Mouse (Mus musculus) heart, embryonic 15.5 days (tissue): Measurements from ENCODE around the gene Pde6b. TPM values are rescaled to one million over a fixed set of nuclear protein-coding genes. Genes with fewer than 3 reads are reported as not detected.

Experiments
- ATAC-seq: fragments of 200-750 bp; cut with Nextera tagmentation; replicated peaks from 2 replicates; pipeline ENCODE4 v1.8.0; 2017; ENCODE audit warnings: low read depth, moderate TSS enrichment; ENCODE audit not compliant: insufficient number of reproducible peaks, insufficient read depth, low FRiP score
- H3K27ac ChIP-seq: fragments of 300-500 bp; sonication (generic); 2 replicates; pipeline ENCODE4 v1.5.1; 2015; ENCODE audit warnings: mild to moderate bottlenecking, inconsistent platforms
- H3K27me3 ChIP-seq: fragments of 300-500 bp; sonication (generic); 2 replicates; pipeline ENCODE4 v1.6.1; 2015; ENCODE audit warnings: inconsistent platforms
- H3K36me3 ChIP-seq: fragments of 300-500 bp; sonication (generic); 2 replicates; pipeline ENCODE4 v1.6.1; 2015; ENCODE audit warnings: mild to moderate bottlenecking, inconsistent platforms
- H3K4me1 ChIP-seq: fragments of 300-500 bp; sonication (generic); replicated peaks from 2 replicates; pipeline ENCODE4 v1.6.1; 2015; ENCODE audit warnings: inconsistent platforms
- H3K4me2 ChIP-seq: fragments of 300-500 bp; sonication (generic); 2 replicates; pipeline ENCODE4 v1.6.1; 2015; ENCODE audit warnings: inconsistent platforms, mild to moderate bottlenecking, moderate library complexity
- H3K4me3 ChIP-seq: fragments of 300-500 bp; sonication (generic); 2 replicates; pipeline ENCODE4 v1.5.1; 2015; ENCODE audit warnings: mild to moderate bottlenecking, inconsistent platforms
- H3K9ac ChIP-seq: fragments of 300-500 bp; sonication (generic); 2 replicates; pipeline ENCODE4 v1.6.1; 2015; ENCODE audit warnings: mild to moderate bottlenecking, inconsistent platforms
- H3K9me3 ChIP-seq: fragments of 300-500 bp; sonication (generic); replicated peaks from 2 replicates; pipeline ENCODE4 v1.6.1; 2016; ENCODE audit warnings: inconsistent platforms
- WGBS: fragments of 180-500 bp; shearing (Covaris S2); methylation state at CpG from one replicate; pipeline ENCODE4 v1.1.7; 2015; ENCODE audit warnings: mixed read lengths; 5-methylcytosine and 5-hydroxymethylcytosine counted together
- polyA plus RNA-seq: library from polyadenylated mRNA; unstranded; fragments of >200 nt; fragmentation: Nextera tagmentation; extraction: Ambion mirVana; gene quantifications from 2 replicates; pipeline ENCODE4 v1.2.1, GENCODE M21; 2015

Pde6b gene
- polyA plus RNA-seq, 1 experiment from 2014 or later: 0.20 TPM

DNA sequence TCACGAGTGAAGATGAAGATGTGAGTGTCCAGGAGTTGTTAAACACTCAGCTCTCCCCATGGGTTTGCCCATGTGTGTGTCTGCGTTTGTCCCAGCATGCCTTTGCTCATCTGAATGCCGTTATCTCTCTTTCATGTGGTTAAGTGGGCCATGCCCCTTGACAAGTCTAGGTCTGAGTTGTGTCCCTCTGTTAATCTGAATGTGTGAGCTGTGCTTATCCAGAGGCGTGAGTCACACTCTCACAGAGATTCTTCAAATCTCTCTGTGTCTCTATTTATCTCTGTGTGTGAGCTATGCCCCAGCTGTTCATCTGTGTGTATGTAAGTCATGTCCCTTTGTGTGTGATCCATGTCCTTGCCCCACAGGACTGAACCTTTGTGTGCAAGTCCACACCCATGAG, 15.3 kb downstream of the Pde6b start:
- H3K9ac ChIP-seq: no peak overlapping the region
- H3K27me3 ChIP-seq: 0 out of 2 replicates have a peak, but pooled peaks cover 3% of the 10 kb centered on the region
- no peaks in the 10 kb centered on the region for H3K4me1 ChIP-seq
- H3K4me3 ChIP-seq: no peak overlapping the region
- H3K4me2 ChIP-seq: no peak overlapping the region
- H3K27ac ChIP-seq: no peak overlapping the region
- WGBS: 60% methylated on average over 4 of the region's 4 CpGs
- no peaks in the 10 kb centered on the region for H3K9me3 ChIP-seq
- H3K36me3 ChIP-seq: no peaks in the 10 kb centered on the region
- ATAC-seq: no peak

DNA sequence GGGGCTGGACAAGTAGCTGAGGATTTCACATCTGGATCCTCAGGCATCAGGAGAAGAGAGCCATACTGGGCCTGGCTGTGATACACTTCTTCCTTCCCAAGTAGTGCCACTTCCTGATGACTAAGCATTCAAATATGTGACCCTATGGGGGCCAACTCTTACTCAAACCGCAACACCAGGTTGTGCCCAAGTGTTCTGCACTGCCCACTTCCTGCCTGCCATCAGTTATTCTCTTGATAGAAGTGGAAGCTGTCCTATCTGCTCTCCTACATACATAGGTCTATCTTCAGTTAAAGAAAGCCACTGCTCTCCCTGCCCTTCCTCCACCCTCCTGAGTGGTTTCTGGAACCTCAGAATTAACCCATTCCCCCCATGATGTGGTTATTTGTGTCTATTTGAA, 17.3 kb downstream of the Pde6b start:
- ATAC-seq: no peak
- H3K9me3 ChIP-seq: no peaks in the 10 kb centered on the region
- no peak overlapping the region for H3K9ac ChIP-seq
- no peak overlapping the region for H3K4me3 ChIP-seq
- H3K36me3 ChIP-seq: no peaks in the 10 kb centered on the region
- 0 out of 2 replicates have a peak, but pooled peaks cover 3% of the 10 kb centered on the region for H3K27me3 ChIP-seq
- no peak overlapping the region for H3K4me2 ChIP-seq
- no peaks in the 10 kb centered on the region for H3K4me1 ChIP-seq
- 50% methylated on average over 1 of the region's 1 CpGs for WGBS
- no peak overlapping the region for H3K27ac ChIP-seq

DNA sequence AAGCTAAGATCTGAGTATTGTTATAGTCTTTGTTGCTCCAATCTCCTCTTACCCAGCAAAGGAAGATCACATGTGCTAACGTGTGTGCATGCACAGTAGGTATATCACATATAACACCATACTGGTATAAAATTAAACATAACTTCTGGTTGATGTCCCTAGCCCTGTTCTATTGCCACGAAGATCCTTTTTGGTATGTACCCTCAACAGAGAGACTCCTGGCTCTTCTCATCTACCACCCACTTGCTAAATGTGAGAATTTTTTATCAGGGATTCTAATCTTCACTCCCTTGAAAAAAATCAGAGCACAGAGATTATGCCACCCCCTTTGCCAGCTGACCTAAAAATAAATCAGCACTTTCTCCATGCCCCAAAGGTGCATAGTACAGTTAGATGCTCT, 18.8 kb downstream of the Pde6b start:
- H3K4me1 ChIP-seq: no peaks in the 10 kb centered on the region
- no peak overlapping the region for H3K4me3 ChIP-seq
- WGBS: 56% methylated on average over 2 of the region's 2 CpGs
- H3K9me3 ChIP-seq: no peaks in the 10 kb centered on the region
- ATAC-seq: no peak
- H3K9ac ChIP-seq: no peak overlapping the region
- H3K27me3 ChIP-seq: 0 out of 2 replicates have a peak, but pooled peaks cover 3% of the 10 kb centered on the region
- no peak overlapping the region for H3K27ac ChIP-seq
- H3K4me2 ChIP-seq: no peak overlapping the region
- H3K36me3 ChIP-seq: no peaks in the 10 kb centered on the region

DNA sequence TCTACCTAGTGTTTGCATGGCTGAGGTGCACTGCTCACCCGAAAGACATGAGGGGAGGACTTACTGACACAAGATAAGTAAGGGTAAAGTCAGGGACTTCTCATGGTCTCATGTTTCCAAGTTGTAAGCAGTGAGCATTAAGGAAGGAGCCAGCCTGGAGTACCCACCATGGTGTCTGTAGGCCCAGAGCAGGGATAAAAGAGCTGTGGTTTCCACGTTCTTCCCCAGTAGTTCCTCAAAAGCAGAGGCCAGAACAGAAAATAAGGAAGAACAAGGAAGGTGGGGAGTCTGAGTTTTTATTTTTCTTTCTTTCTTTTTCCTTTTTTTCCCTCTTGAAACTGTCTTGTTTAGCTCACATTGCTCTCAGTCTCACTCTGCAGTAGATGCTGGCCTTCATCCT, 26.5 kb downstream of the Pde6b start:
- Histone ChIP-seq H3K4me1 (no peaks in the 10 kb centered on the region), H3K4me2 (no peak overlapping the region), H3K27me3 (no peaks in the 10 kb centered on the region), H3K36me3 (no peaks in the 10 kb centered on the region), H3K9me3 (no peaks in the 10 kb centered on the region), H3K9ac (no peak overlapping the region), H3K4me3 (no peak overlapping the region), H3K27ac (no peak overlapping the region)
- 65% methylated on average over 2 of the region's 2 CpGs for WGBS
- no peak for ATAC-seq

DNA sequence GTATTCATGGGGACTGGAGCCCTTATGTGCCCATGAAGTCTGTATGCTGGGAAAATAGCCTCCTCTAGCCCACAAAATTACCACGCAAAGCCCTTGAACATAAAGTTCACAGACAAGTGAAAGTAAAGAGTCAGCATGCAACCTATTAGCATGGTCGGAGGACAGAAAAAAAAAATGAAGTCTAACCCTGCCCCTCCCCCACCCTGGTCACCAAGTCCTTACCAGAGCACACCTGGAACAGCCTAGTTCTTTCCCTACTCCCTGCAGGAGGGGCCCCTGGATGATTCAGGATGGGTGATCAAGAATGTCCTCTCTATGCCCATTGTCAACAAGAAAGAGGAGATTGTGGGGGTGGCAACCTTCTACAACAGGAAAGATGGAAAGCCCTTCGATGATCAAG, 34.5 kb downstream of the Pde6b start:
- Histone ChIP-seq H3K4me1 (no peaks in the 10 kb centered on the region), H3K9me3 (no peaks in the 10 kb centered on the region), H3K27me3 (no peaks in the 10 kb centered on the region), H3K4me3 (no peak overlapping the region), H3K4me2 (no peak overlapping the region), H3K36me3 (no peaks in the 10 kb centered on the region), H3K9ac (no peak overlapping the region), H3K27ac (no peak overlapping the region)
- no peak for ATAC-seq
- WGBS: 78% methylated on average over 3 of the region's 3 CpGs

DNA sequence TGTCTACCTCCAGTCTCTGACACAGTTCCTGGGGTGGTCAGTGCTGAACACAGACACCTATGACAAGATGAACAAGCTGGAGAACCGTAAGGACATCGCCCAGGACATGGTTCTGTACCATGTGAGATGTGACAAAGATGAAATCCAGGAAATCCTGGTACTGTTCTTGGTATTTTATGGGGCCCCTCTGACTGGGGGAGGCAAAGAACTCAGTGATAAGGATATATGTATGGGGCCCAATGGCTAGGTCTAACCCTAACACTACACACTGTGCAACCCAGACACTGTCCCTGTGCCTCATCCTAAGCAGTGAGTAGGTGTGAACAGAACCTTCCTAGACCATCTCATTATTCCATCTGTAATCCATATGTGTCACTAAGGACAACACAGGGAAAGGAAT, 35.2 kb downstream of the Pde6b start:
- Histone ChIP-seq H3K36me3 (no peaks in the 10 kb centered on the region), H3K4me2 (no peak overlapping the region), H3K27ac (no peak overlapping the region), H3K9ac (no peak overlapping the region), H3K9me3 (no peaks in the 10 kb centered on the region), H3K27me3 (no peaks in the 10 kb centered on the region), H3K4me1 (no peaks in the 10 kb centered on the region), H3K4me3 (no peak overlapping the region)
- 70% methylated on average over 2 of the region's 2 CpGs for WGBS
- no peak for ATAC-seq

DNA sequence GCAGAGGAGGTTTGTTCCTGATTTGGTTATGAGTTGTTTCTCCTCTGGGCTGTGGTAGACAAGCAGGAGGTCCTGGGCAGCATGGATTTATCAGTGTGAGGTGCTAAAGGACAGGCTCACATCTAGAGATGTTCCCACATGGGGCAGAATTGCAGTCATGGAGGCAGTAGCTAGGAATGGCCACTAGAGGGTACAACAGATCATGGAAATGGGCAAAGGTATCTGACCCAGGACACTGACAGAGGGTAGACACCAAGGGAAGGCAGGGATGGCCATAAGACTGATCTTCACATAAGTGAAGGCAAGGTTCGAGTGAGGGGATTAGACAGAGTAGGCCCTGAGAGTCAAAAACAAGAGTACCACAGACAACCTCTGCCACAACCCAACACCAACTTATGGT, 39.0 kb downstream of the Pde6b start:
- Histone ChIP-seq H3K9ac (no peak overlapping the region), H3K4me1 (no peaks in the 10 kb centered on the region; the same call in 1 of the 2 replicates), H3K4me3 (no peak overlapping the region), H3K9me3 (no peaks in the 10 kb centered on the region), H3K27me3 (no peaks in the 10 kb centered on the region), H3K4me2 (no peak overlapping the region), H3K36me3 (peaks cover 23% of the 10 kb centered on the region), H3K27ac (no peak overlapping the region)
- 48% methylated on average over 1 of the region's 1 CpGs for WGBS
- ATAC-seq: 0 out of 2 replicates have a peak, but pooled peaks have one; percentile 36

DNA sequence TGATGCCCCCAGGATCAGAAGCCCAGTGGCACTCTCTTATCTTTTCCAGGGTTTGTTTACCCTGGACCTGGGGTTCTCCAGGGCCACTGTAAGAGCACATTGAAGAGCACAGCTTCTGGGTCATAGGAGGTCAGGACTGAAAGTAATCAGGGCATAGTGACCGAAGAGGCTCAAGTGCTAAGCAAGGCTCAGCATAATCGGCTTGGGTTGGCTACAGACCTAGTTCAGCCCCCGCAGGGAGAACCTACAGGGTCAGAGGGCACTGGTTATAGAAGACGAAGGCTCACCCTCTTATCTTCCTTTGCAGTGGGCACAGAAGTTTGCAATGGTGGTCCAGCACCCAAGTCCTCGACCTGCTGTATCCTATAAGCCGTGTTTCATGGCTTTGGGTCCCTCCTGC, 43.0 kb downstream of the Pde6b start:
- WGBS: 80% methylated on average over 6 of the region's 6 CpGs
- Histone ChIP-seq H3K4me3 (no peak overlapping the region), H3K27ac (no peak overlapping the region), H3K27me3 (0 out of 2 replicates have a peak, but pooled peaks cover 2% of the 10 kb centered on the region), H3K4me1 (peaks cover 18% of the 10 kb centered on the region), H3K36me3 (peaks cover 32% of the 10 kb centered on the region), H3K9ac (no peak overlapping the region), H3K4me2 (no peak overlapping the region), H3K9me3 (no peaks in the 10 kb centered on the region)
- ATAC-seq: no peak

DNA sequence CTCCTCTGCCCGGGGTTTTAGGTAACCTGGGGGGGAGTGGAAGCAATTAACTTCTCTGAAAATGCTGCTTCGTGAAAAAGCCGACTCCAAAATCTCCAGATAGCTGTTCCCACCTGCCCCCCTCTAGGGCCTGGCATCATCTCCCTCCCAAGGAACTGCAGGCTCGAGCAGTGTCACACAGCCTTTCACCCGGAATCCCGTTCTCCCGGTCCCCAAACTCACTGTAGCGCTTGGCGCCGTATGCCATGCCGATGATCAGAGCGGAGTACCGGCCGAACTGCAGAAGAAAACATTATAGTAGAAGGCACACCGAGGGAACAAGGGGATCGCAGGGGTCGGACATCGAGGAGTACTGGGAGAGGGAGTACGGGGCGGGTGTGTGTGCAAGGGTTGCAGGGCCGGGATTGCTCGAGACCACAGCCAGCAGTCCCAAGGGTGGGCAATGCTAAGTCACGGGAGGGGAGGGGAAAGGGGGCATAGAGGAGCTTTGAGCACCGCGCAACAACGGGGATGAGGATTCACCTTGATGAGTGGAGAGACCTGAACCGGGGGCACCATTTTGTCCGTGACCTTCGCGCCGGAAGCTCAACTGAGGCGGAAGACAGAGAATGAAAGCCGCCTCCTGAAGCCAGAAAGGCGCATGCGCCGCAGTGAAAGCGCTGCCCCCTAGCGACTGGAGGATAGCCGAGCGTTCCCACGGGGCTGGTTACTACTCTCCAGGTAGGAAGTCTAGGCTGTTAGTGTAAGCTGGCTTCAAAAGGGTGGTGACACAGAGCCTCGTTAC, 45.8 kb downstream of the Pde6b start, which contains the start of gene Atp5k:
TSS of gene Atp5k (minus strand) at position 645 of the 784 bp plus-strand sequence.
- WGBS: under 1% methylated on average over 42 of the region's 42 CpGs
- peak within 1 kb of the TSS; percentile 74 for H3K27ac ChIP-seq
- H3K9me3 ChIP-seq: no peaks in the 10 kb centered on the region
- peaks cover 18% of the 10 kb centered on the region for H3K4me1 ChIP-seq
- peak within 1 kb of the TSS; percentile 74 for H3K4me3 ChIP-seq
- peaks cover 12% of the 10 kb centered on the region; the same call in 1 of the 2 replicates for H3K27me3 ChIP-seq
- peaks cover 32% of the 10 kb centered on the region for H3K36me3 ChIP-seq
- peak; percentile 80 for ATAC-seq
- H3K4me2 ChIP-seq: peak within 1 kb of the TSS; percentile 87
- H3K9ac ChIP-seq: peak within 1 kb of the TSS; percentile 75

DNA sequence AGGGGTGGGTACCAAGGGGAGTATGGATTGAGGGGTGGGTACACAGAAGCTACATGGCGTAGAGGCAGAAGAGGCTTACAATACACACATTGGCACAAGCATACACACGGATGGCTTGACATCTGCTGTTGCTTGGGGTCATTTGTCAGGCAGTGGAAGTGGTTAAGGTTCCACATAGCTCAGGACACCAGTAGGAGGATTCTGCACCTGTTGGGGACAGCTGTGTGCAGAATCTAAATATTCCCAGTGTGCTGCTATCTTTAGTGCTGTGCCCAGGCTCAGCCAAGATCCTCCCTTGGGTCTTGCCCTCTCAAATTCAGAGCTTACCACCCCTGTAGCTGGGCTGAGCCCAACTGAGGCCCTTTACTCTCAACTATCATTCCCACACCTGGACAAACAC, 47.9 kb downstream of the Pde6b start:
- no peak overlapping the region for H3K4me3 ChIP-seq
- H3K9ac ChIP-seq: no peak overlapping the region
- no peaks in the 10 kb centered on the region for H3K9me3 ChIP-seq
- H3K4me2 ChIP-seq: no peak overlapping the region
- peaks cover 12% of the 10 kb centered on the region; the same call in 1 of the 2 replicates for H3K27me3 ChIP-seq
- ATAC-seq: no peak
- 67% methylated on average over 2 of the region's 2 CpGs for WGBS
- H3K36me3 ChIP-seq: peaks cover 18% of the 10 kb centered on the region
- no peak overlapping the region for H3K27ac ChIP-seq
- peaks cover 18% of the 10 kb centered on the region for H3K4me1 ChIP-seq

DNA sequence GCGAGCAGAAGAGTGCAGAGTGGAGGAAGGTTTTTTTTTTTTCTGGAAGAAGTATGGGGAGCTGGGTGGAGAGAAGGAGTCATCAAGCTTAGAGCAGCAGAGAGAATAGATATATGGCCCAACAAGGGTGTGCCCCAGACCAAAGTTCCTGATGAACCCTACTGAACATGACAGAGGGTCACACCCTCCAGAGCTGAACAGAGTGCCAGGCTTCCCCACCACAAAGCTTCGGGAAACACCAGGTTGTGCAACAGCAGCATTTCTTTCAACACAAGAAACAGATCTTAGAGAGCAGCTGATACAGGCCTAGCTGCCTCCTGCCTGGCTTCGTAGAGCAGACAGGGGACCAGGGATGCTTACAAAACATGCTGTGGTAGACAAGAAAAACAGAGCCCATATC, 58.8 kb downstream of the Pde6b start:
- Histone ChIP-seq H3K4me3 (no peak overlapping the region), H3K27ac (no peak overlapping the region), H3K36me3 (no peaks in the 10 kb centered on the region), H3K27me3 (no peaks in the 10 kb centered on the region), H3K4me2 (no peak overlapping the region), H3K9me3 (no peaks in the 10 kb centered on the region), H3K4me1 (peaks cover 14% of the 10 kb centered on the region), H3K9ac (no peak overlapping the region)
- 76% methylated on average over 3 of the region's 3 CpGs for WGBS
- no peak for ATAC-seq

DNA sequence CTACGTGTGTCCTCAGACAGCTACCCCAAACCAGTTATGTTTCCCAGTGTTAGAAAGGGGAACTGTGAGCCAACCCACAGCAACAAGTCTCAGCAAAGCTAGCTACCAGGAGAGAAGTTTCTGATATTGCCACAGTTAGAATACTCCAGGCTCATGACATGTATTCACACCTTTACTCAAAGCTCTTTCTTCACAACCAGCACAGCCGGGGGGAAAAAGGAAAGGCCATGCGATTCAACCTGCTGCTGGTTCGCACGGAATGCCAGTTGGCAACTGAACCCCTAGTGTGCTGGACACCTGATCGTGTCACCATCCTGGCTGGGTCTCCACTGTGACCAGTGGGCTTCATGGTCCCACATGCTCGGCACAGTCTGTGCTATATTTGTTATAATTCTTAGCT, 59.7 kb downstream of the Pde6b start:
- 0 out of 2 replicates have a peak overlapping the region, but pooled peaks have one; percentile 74 for H3K4me2 ChIP-seq
- WGBS: 83% methylated on average over 7 of the region's 7 CpGs

More for the DNA sequence above, 59.7 kb downstream of the Pde6b start:
- H3K36me3 ChIP-seq: no peaks in the 10 kb centered on the region
- H3K27ac ChIP-seq: no peak overlapping the region
- no peaks in the 10 kb centered on the region for H3K27me3 ChIP-seq
- H3K9ac ChIP-seq: no peak overlapping the region
- H3K4me3 ChIP-seq: no peak overlapping the region
- no peaks in the 10 kb centered on the region for H3K9me3 ChIP-seq
- no peak for ATAC-seq
- peaks cover 14% of the 10 kb centered on the region for H3K4me1 ChIP-seq
